In genomic region chr1:189579358-189579757, GRCm38 (mm10) we compare ENCODE assay signal across 10 mouse cellular contexts.
DNase-seq lines count a peak whose midpoint lies in the region; ATAC-seq and TF ChIP-seq lines count a peak whose summit lies in the region.
"Had no signal": no experiment of that assay in that cellular context is flagged by ENCODE, and none has a peak within 500 bp of the region (broad histone marks: within the 10 kb centered on the region; RNA-seq: fewer than 3 reads in every experiment).

No protein-coding gene starts in this region.

- TF ChIP-seq EP300 in MEL (IDR thresholded peaks at IDR 0.05; ENCODE audit: low read depth in 1 of 2, low read length in 2 of 2), result no peak

- no peak for TF ChIP-seq POLR2A in MEL (IDR thresholded peaks at IDR 0.05; ENCODE audit: control insufficient read depth in 1 of 2, insufficient read depth in 1 of 2, low read depth in 1 of 2, low read length in 2 of 2, poor library complexity in 1 of 2)

- peak in 1 of 3 experiments; percentile 29; a peak in 2 of 6 replicates for TF ChIP-seq CTCF in MEL (IDR thresholded peaks at IDR 0.05 in 2 of 3, conservative IDR thresholded peaks at IDR 0.05 in 1 of 3; ENCODE audit: control insufficient read depth in 1 of 3, insufficient read depth in 1 of 3, low read depth in 2 of 3, low read length in 3 of 3, poor library complexity in 1 of 3, severe bottlenecking in 1 of 3)

- H3K4me1 ChIP-seq in kidney, embryonic 16.5 days (ENCODE audit: insufficient read depth, low read length), result peaks cover 5% of the 10 kb centered on the region; the same call in 1 of the 2 replicates
- H3K4me1 ChIP-seq in MEL (ENCODE audit: control insufficient read depth in 1 of 2, insufficient read depth in 2 of 2, low read length in 2 of 2), result no peaks in the 10 kb centered on the region
- H3K4me1 ChIP-seq: embryonic facial prominence, embryonic 12.5 days; megakaryocyte, embryonic 14.5 days had no signal

- TF ChIP-seq RAD21 in MEL (IDR thresholded peaks at IDR 0.05; ENCODE audit: low read depth, low read length), result peak; percentile 26

- intact Hi-C loops in heart, postnatal 36 days (cut with DNase I), result loop anchor here (1.0 to 10.0 kb wide), 3 partner anchors 235 to 551 kb away; no protein-coding TSS in a partner anchor
- intact Hi-C loops in left cerebral cortex, postnatal 10 days (cut with DNase I), result loop anchor here (5.0 kb wide), 1 partner anchor 552 kb away; no protein-coding TSS in a partner anchor

- H3K9me3 ChIP-seq in kidney, embryonic 16.5 days (ENCODE audit: low read length), result no peaks in the 10 kb centered on the region
- H3K9me3 ChIP-seq in MEL (replicated peaks; ENCODE audit: insufficient read depth, low read length), result no peaks in the 10 kb centered on the region
- H3K9me3 ChIP-seq: embryonic facial prominence, embryonic 12.5 days had no signal

- no peak for ATAC-seq in kidney, embryonic 16.5 days (ENCODE audit: low FRiP score, low TSS enrichment)

- H3K27ac ChIP-seq in kidney, embryonic 16.5 days (ENCODE audit: low read length), result no peak overlapping the region
- no peak overlapping the region for H3K27ac ChIP-seq in MEL (ENCODE audit: control insufficient read depth, low read depth, low read length)
- H3K27ac ChIP-seq: embryonic facial prominence, embryonic 12.5 days had no signal

- H3K4me3 ChIP-seq in kidney, embryonic 16.5 days (ENCODE audit: low read length), result no peak overlapping the region
- no peak overlapping the region for H3K4me3 ChIP-seq in MEL (ENCODE audit: control insufficient read depth in 1 of 2, insufficient read depth in 1 of 2, low read depth in 2 of 2, low read length in 2 of 2)
- H3K4me3 ChIP-seq: embryonic facial prominence, embryonic 12.5 days; megakaryocyte, embryonic 14.5 days had no signal

- no peaks in the 10 kb centered on the region for H3K36me3 ChIP-seq in kidney, embryonic 16.5 days (ENCODE audit: insufficient read depth, low read length)
- H3K36me3 ChIP-seq in MEL (ENCODE audit: control insufficient read depth in 1 of 2, insufficient read depth in 2 of 2, low read length in 2 of 2), result no peaks in the 10 kb centered on the region
- H3K36me3 ChIP-seq: embryonic facial prominence, embryonic 12.5 days had no signal

- H3K27me3 ChIP-seq in kidney, embryonic 16.5 days (ENCODE audit: insufficient read depth, low read length), result no peaks in the 10 kb centered on the region
- no peaks in the 10 kb centered on the region for H3K27me3 ChIP-seq in MEL (ENCODE audit: control insufficient read depth in 1 of 2, insufficient read depth in 2 of 2, low read length in 2 of 2)
- H3K27me3 ChIP-seq: embryonic facial prominence, embryonic 12.5 days; megakaryocyte, embryonic 14.5 days had no signal

- H3K79me2 ChIP-seq in MEL (ENCODE audit: control insufficient read depth, insufficient read depth, low read length, poor library complexity), result no peaks in the 10 kb centered on the region

- WGBS in kidney, embryonic 16.5 days, result 64% methylated on average over 2 of the region's 2 CpGs

- DNase-seq in kidney, adult 11 months, result peak; percentile 19
- DNase-seq in MEL (ENCODE audit: low read depth, low spot score) (peak; percentile 10), MN1 (ENCODE audit: low spot score) (no peak)
- peak; percentile 68 to 73 for DNase-seq in cerebellum, postnatal 10 days
- peak; percentile 47 to 51 for DNase-seq in heart, postnatal 36 days
- peak; percentile 46 to 55 for DNase-seq in left cerebral cortex, postnatal 10 days (ENCODE audit: extremely low spot score in 1 of 2, low spot score in 2 of 2)
- peak; percentile 49 for DNase-seq in ovary, postnatal 36 days (ENCODE audit: low spot score)

- no peak overlapping the region for H3K4me2 ChIP-seq in kidney, embryonic 16.5 days (replicated peaks; ENCODE audit: low read depth, low read length)
- H3K4me2 ChIP-seq: embryonic facial prominence, embryonic 12.5 days had no signal

- no peak overlapping the region for H3K9ac ChIP-seq in kidney, embryonic 16.5 days (replicated peaks; ENCODE audit: low read length)
- no peak overlapping the region for H3K9ac ChIP-seq in MEL (ENCODE audit: control insufficient read depth, low read depth, low read length, poor library complexity, severe bottlenecking)
- H3K9ac ChIP-seq: embryonic facial prominence, embryonic 12.5 days had no signal

TF ChIP-seq in MEL, 35 proteins besides CTCF, POLR2A, EP300 and RAD21:
- no peak for TF ChIP-seq JUND (IDR thresholded peaks at IDR 0.05; ENCODE audit: low read depth, low read length)
- peak; percentile 23 for TF ChIP-seq SMC3 (IDR thresholded peaks at IDR 0.05; ENCODE audit: low read depth, low read length)
- no peak for TF ChIP-seq CHD2 (IDR thresholded peaks at IDR 0.05; ENCODE audit: low read length)
- TF ChIP-seq UBTF (IDR thresholded peaks at IDR 0.05; ENCODE audit: borderline replicate concordance, insufficient read depth, low read depth, low read length), result no peak
- no peak for TF ChIP-seq RCOR1 (IDR thresholded peaks at IDR 0.05; ENCODE audit: low read depth, low read length)
- no peak for TF ChIP-seq GATA1 (IDR thresholded peaks at IDR 0.05; ENCODE audit: low read depth, low read length)
- no peak for TF ChIP-seq TAL1 (IDR thresholded peaks at IDR 0.05; ENCODE audit: low read length)
- TF ChIP-seq USF2 (IDR thresholded peaks at IDR 0.05; ENCODE audit: borderline replicate concordance in 1 of 2, insufficient read depth in 1 of 2, low read depth in 1 of 2, low read length in 2 of 2), result no peak
- TF ChIP-seq MAX (IDR thresholded peaks at IDR 0.05; ENCODE audit: low read length), result no peak
